Mouse (Mus musculus) cerebellum, adult 2 months (tissue): ENCODE results near the gene Capn9.

Experiments
- CTCF ChIP-seq: fragments of 200-500 bp; IDR thresholded peaks from 2 replicates; pipeline ENCODE4 v1.5.1; 2011; ENCODE audit warnings: low read depth, mild to moderate bottlenecking, control low read depth, low read length, moderate library complexity, borderline replicate concordance; ENCODE audit not compliant: insufficient read depth
- POLR2A ChIP-seq: fragments of 200-500 bp; IDR thresholded peaks from 2 replicates; pipeline ENCODE4 v1.6.1; 2011; ENCODE audit warnings: low read length, control low read depth, borderline replicate concordance; ENCODE audit not compliant: insufficient read depth

GRCm38 (mm10) chr8:124663874-124664230 lies 87.9 kb downstream of the Capn9 start:
- TF ChIP-seq POLR2A: no peak
- TF ChIP-seq CTCF: no peak
